Mouse (Mus musculus) midbrain, embryonic 13.5 days (tissue): Measurements from ENCODE around the gene Bloc1s3. TPM values are rescaled to one million over a fixed set of nuclear protein-coding genes. Genes with fewer than 3 reads are reported as not detected.

Experiments
- ATAC-seq: fragments of 200-750 bp; cut with Nextera tagmentation; 2 replicates; pipeline ENCODE4 v1.8.0; 2017; ENCODE audit warnings: mild to moderate bottlenecking, moderate TSS enrichment, moderate library complexity
- H3K27ac ChIP-seq: fragments of 300-500 bp; sonication (generic); 2 replicates; pipeline ENCODE4 v1.5.1; 2015; ENCODE audit warnings: inconsistent platforms, mild to moderate bottlenecking, moderate library complexity
- H3K27me3 ChIP-seq: fragments of 300-500 bp; sonication (generic); 2 replicates; pipeline ENCODE4 v1.6.1; 2015; ENCODE audit warnings: mild to moderate bottlenecking, inconsistent platforms
- H3K36me3 ChIP-seq: fragments of 300-500 bp; sonication (generic); 2 replicates; pipeline ENCODE4 v1.6.1; 2015; ENCODE audit warnings: mild to moderate bottlenecking, inconsistent platforms
- H3K4me1 ChIP-seq: fragments of 300-500 bp; sonication (generic); replicated peaks from 2 replicates; pipeline ENCODE4 v1.6.1; 2015; ENCODE audit warnings: inconsistent platforms
- H3K4me2 ChIP-seq: fragments of 300-500 bp; sonication (generic); replicated peaks from 2 replicates; pipeline ENCODE4 v1.6.1; 2015; ENCODE audit warnings: moderate library complexity, mild to moderate bottlenecking, inconsistent platforms
- H3K4me3 ChIP-seq: fragments of 300-500 bp; sonication (generic); replicated peaks from 2 replicates; pipeline ENCODE4 v1.5.1; 2015; ENCODE audit warnings: mild to moderate bottlenecking, inconsistent platforms
- H3K9ac ChIP-seq: fragments of 300-500 bp; sonication (generic); replicated peaks from 2 replicates; pipeline ENCODE4 v1.6.1; 2015; ENCODE audit warnings: mild to moderate bottlenecking, inconsistent platforms
- H3K9me3 ChIP-seq: fragments of 300-500 bp; sonication (generic); 2 replicates; pipeline ENCODE4 v1.6.1; 2016; ENCODE audit warnings: mild to moderate bottlenecking, inconsistent platforms
- WGBS: fragments of 180-500 bp; shearing (Covaris S2); methylation state at CpG from one replicate; pipeline ENCODE4 v1.1.7; 2015; 5-methylcytosine and 5-hydroxymethylcytosine counted together
- polyA plus RNA-seq: library from polyadenylated mRNA; unstranded; fragments of >200 nt; fragmentation: Nextera tagmentation; extraction: Ambion mirVana; gene quantifications from 2 replicates; pipeline ENCODE4 v1.2.1, GENCODE M21; 2015

Gene Bloc1s3
- polyA plus RNA-seq, 1 experiment from 2014 or later, result 4.5 TPM

DNA sequence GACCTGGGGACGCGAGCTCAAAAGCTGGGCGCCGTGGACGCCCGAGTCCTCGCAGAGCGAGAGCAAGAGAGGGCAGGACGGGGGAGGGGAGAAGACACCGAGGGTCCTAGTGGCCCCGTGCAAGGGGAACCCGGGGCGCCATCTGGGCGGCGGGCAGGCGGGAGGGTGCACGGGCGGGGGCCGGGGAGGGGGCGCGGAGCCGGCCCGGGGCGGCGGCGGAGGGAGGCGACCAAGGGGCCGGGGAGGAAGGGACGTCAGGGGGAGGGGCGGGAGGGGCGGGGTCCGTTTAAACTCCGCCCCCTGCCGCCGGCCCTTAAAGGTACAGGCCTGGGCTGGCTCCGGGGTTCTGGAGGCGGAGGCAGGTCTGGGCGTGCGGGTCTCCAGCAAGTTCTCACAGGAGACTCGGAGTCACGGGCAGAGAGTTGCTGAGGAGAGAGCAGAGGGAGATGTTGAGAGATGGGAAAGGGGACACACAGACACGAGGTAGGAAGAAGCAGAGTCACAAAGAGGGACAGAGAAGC is 49.5 kb downstream of the Bloc1s3 start, which contains the start of gene Mark4:
Gene Mark4, minus strand, starts transcription at position 231 of the 521 bp plus-strand sequence.
- Histone ChIP-seq H3K9me3 (no peaks in the 10 kb centered on the region), H3K9ac (peak within 1 kb of the TSS; percentile 95), H3K27me3 (0 out of 2 replicates have a peak, but pooled peaks cover 8% of the 10 kb centered on the region), H3K27ac (peak within 1 kb of the TSS; percentile 83), H3K4me3 (peak within 1 kb of the TSS; percentile 92), H3K4me1 (peaks cover 32% of the 10 kb centered on the region), H3K4me2 (peak within 1 kb of the TSS; percentile 98), H3K36me3 (peaks cover 13% of the 10 kb centered on the region)
- under 1% methylated on average over 32 of the region's 42 CpGs for WGBS
- peak; percentile 84 for ATAC-seq

DNA sequence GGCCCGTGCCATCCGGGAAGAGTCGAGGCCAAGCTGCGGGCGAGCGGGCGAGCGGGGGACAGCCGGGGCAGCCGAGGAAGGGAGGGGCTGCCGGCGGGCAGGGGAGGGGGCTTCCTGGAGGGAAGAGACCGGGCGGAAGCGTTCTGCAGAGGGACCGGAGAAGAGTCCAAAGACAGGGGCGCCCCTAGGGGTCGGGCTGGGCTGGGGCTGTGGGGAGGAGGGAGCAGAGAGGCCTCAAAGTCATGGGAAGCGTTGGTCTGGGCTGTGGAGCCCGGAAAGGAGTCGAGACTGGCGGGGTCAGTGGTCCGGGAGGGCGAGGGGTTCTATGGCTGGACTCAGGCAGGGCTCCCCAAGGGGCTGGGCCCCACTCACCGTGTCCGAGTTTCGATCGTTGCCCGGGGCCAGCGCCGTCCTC is 50.1 kb downstream of the Bloc1s3 start:
- ATAC-seq, result peak; percentile 82
- Histone ChIP-seq H3K36me3 (peaks cover 14% of the 10 kb centered on the region), H3K4me1 (peaks cover 32% of the 10 kb centered on the region), H3K9me3 (no peaks in the 10 kb centered on the region), H3K4me3 (peak overlapping the region; percentile 92), H3K4me2 (peak overlapping the region; percentile 98), H3K27ac (peak overlapping the region; percentile 83), H3K27me3 (0 out of 2 replicates have a peak, but pooled peaks cover 4% of the 10 kb centered on the region), H3K9ac (peak overlapping the region; percentile 95)
- 0% methylated on average over 25 of the region's 31 CpGs for WGBS

GRCm38 (mm10) chr7:19457414-19458071 is 50.6 kb downstream of the Bloc1s3 start:
- ATAC-seq, result peak; percentile 41; the same call in 1 of the 2 replicates
- H3K4me2 ChIP-seq, result peak overlapping the region; percentile 98
- peaks cover 14% of the 10 kb centered on the region for H3K36me3 ChIP-seq
- WGBS, result 7% methylated on average over 14 of the region's 14 CpGs
- no peaks in the 10 kb centered on the region for H3K9me3 ChIP-seq
- H3K4me3 ChIP-seq, result peak overlapping the region; percentile 92
- peak overlapping the region; percentile 95 for H3K9ac ChIP-seq
- H3K4me1 ChIP-seq, result peaks cover 28% of the 10 kb centered on the region
- no peaks in the 10 kb centered on the region for H3K27me3 ChIP-seq
- peak overlapping the region; percentile 83 for H3K27ac ChIP-seq

DNA sequence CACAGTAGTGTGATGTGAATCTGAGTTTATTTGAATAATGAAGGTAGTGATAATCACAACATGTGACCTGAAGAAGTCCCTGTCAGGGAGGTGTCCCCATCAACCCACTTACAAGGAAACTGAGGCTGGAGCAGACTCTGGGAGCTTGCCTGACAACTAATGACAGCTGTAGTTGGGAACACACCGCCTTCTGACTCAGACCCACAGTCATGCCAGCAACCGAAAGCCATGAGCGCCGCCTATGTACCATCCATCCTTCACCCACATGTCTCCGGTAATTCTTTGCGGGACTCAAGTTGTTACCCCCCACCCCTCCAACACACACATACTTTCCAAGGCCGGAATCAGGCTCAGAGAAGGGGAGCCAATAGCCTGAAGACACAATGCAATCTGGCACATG is 51.5 kb downstream of the Bloc1s3 start:
- Histone ChIP-seq H3K4me1 (peaks cover 28% of the 10 kb centered on the region), H3K4me2 (peak overlapping the region; percentile 98), H3K4me3 (peak overlapping the region; percentile 92; the same call in 1 of the 2 replicates), H3K9me3 (no peaks in the 10 kb centered on the region), H3K36me3 (peaks cover 24% of the 10 kb centered on the region), H3K27me3 (no peaks in the 10 kb centered on the region), H3K9ac (0 out of 2 replicates have a peak overlapping the region, but pooled peaks have one; percentile 25), H3K27ac (no peak overlapping the region)
- whole genome bisulfite sequencing, result 95% methylated on average over 7 of the region's 7 CpGs
- ATAC-seq, result no peak

DNA sequence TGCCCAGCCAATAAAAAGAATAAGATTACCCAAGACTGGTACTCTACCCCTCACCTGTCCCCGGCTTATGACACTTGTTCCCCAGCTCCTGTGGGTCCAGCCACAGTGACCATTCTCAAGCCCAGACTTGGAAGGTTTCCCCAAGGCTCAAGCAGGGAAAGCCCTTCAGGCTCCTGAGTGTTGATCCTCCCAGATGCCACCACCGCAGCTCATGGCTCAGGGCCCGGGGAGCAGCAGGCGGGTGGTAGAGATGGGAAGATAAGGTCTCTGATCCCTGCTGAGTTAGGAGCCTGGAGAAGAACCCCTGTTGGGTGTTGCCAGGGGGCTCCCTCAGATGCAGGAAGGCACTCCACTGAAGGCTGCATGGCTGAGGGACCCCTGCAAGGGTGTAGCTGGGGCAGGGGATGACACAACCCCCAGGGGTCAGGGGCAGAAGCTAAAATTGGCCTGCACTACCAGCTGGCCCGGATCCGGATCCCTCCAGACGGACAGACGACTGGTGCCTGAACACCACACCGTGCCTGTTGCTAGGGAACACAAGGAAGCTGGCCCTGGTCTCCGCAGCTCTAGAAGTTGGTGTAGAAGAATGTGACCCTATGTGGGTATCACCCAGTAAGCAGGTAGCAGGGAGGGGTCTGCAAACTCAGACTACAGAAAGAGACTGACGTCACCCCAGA is 52.2 kb downstream of the Bloc1s3 start:
- 69% methylated on average over 11 of the region's 11 CpGs for WGBS
- H3K27ac ChIP-seq, result no peak overlapping the region
- H3K27me3 ChIP-seq, result no peaks in the 10 kb centered on the region
- H3K9ac ChIP-seq, result 0 out of 2 replicates have a peak overlapping the region, but pooled peaks have one; percentile 25
- H3K4me2 ChIP-seq, result peak overlapping the region; percentile 98; the same call in 1 of the 2 replicates
- ATAC-seq, result no peak
- H3K36me3 ChIP-seq, result peaks cover 30% of the 10 kb centered on the region
- H3K4me3 ChIP-seq, result no peak overlapping the region
- no peaks in the 10 kb centered on the region for H3K9me3 ChIP-seq
- H3K4me1 ChIP-seq, result peaks cover 28% of the 10 kb centered on the region

DNA sequence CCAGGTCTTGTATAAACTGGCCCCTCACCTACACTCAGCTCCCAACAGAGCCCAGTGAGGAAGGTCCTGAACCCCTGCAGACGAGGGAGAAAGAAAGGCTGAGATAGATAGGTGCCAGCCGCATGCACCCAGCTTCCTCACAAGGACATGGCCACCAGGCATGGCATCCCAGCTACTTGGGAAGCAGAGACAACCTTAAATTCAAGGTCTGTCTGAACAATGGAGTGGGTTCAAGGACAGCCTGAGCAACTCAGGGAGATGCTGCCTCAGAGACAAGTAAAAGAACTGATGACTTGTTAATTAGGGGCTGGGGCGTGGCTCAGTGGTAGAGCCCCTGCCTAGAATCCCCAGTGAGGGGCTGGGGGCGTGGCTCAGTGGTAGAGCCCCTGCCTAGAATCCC is 53.0 kb downstream of the Bloc1s3 start:
- peaks cover 28% of the 10 kb centered on the region for H3K4me1 ChIP-seq
- no peaks in the 10 kb centered on the region for H3K27me3 ChIP-seq
- H3K4me2 ChIP-seq, result no peak overlapping the region
- 98% methylated on average over 4 of the region's 4 CpGs for WGBS
- no peak overlapping the region for H3K9ac ChIP-seq
- peaks cover 38% of the 10 kb centered on the region for H3K36me3 ChIP-seq
- no peak overlapping the region for H3K27ac ChIP-seq
- ATAC-seq, result no peak
- no peaks in the 10 kb centered on the region for H3K9me3 ChIP-seq
- no peak overlapping the region for H3K4me3 ChIP-seq

Other genes starting within 250 kb of the Bloc1s3 start
- gene Vasp, start 236.6 kb downstream of the Bloc1s3 start, polyA plus RNA-seq, result 28.6 and 38.0 TPM in 2 replicates
- gene Ppm1n, start 228.3 kb downstream of the Bloc1s3 start, polyA plus RNA-seq, result 0.34 and 0.88 TPM in 2 replicates
- gene Rtn2, start 225.7 kb downstream of the Bloc1s3 start, polyA plus RNA-seq, result 97.4 and 102 TPM in 2 replicates
- gene Fosb, start 198.3 kb downstream of the Bloc1s3 start, polyA plus RNA-seq, result not detected in 2 replicates
- gene Ercc1, start 163.6 kb downstream of the Bloc1s3 start, polyA plus RNA-seq, result 84.1 and 91.9 TPM in 2 replicates
- 19.6 and 20.4 TPM in 2 replicates for gene Cd3eap, start 148.9 kb downstream of the Bloc1s3 start, polyA plus RNA-seq
- gene Ppp1r13l, start 148.6 kb downstream of the Bloc1s3 start, polyA plus RNA-seq, result 1.2 and 2.3 TPM in 2 replicates
- gene Ercc2, start 126.4 kb downstream of the Bloc1s3 start, polyA plus RNA-seq, result 27.6 and 28.9 TPM in 2 replicates
- 1.1 and 1.2 TPM in 2 replicates for gene Klc3, start 104.3 kb downstream of the Bloc1s3 start, polyA plus RNA-seq
- 0.07 TPM in 1 of 2 replicates, not detected in the other for gene Ckm, start 103.6 kb downstream of the Bloc1s3 start, polyA plus RNA-seq
- 13.9 and 16.3 TPM in 2 replicates for gene Mark4, start 49.5 kb downstream of the Bloc1s3 start, polyA plus RNA-seq
- gene Exoc3l2, start 45.0 kb downstream of the Bloc1s3 start, polyA plus RNA-seq, result 0.24 and 0.32 TPM in 2 replicates
- 36.6 and 43.3 TPM in 2 replicates for gene Trappc6a, start within 50 bp of the Bloc1s3 start, polyA plus RNA-seq
- gene Nkpd1, start 9.5 kb upstream of the Bloc1s3 start, polyA plus RNA-seq, result 0.08 and 0.11 TPM in 2 replicates
- 25.7 and 37.0 TPM in 2 replicates for gene Ppp1r37, start 54.7 kb upstream of the Bloc1s3 start, polyA plus RNA-seq
- gene Zfp296, start 68.9 kb upstream of the Bloc1s3 start, polyA plus RNA-seq, result 0.26 and 0.31 TPM in 2 replicates
- gene Gemin7, start 69.2 kb upstream of the Bloc1s3 start, polyA plus RNA-seq, result 134 and 138 TPM in 2 replicates
- 54.0 and 65.0 TPM in 2 replicates for gene Clasrp, start 96.1 kb upstream of the Bloc1s3 start, polyA plus RNA-seq
- gene Relb, start 121.1 kb upstream of the Bloc1s3 start, polyA plus RNA-seq, result 3.8 and 4.1 TPM in 2 replicates
- gene Clptm1, start 156.7 kb upstream of the Bloc1s3 start, polyA plus RNA-seq, result 86.6 and 97.5 TPM in 2 replicates
- 0.23 TPM in 1 of 2 replicates, not detected in the other for gene Apoc2, start 169.6 kb upstream of the Bloc1s3 start, polyA plus RNA-seq
- gene Gm44805, start 173.1 kb upstream of the Bloc1s3 start, polyA plus RNA-seq, result not detected in 2 replicates
- not detected in 2 replicates for gene Apoc4, start 173.1 kb upstream of the Bloc1s3 start, polyA plus RNA-seq
- gene Apoc1, start 184.3 kb upstream of the Bloc1s3 start, polyA plus RNA-seq, result 0.94 and 1.0 TPM in 2 replicates
- gene Apoe, start 190.8 kb upstream of the Bloc1s3 start, polyA plus RNA-seq, result 173 and 194 TPM in 2 replicates
- 105 and 125 TPM in 2 replicates for gene Tomm40, start 207.1 kb upstream of the Bloc1s3 start, polyA plus RNA-seq
- 40.6 and 48.0 TPM in 2 replicates for gene Nectin2, start 242.1 kb upstream of the Bloc1s3 start, polyA plus RNA-seq